Mouse (Mus musculus) spleen, embryonic (tissue): ENCODE results near the gene Cul7.

ENCODE experiments used
- CTCF ChIA-PET: fragments of 350-600 bp; sonication (Branson Sonifier 250); formaldehyde crosslinking; loops from one replicate; lab custom pipeline; 2022; lab: Charles Lee

Gene Cul7

DNA sequence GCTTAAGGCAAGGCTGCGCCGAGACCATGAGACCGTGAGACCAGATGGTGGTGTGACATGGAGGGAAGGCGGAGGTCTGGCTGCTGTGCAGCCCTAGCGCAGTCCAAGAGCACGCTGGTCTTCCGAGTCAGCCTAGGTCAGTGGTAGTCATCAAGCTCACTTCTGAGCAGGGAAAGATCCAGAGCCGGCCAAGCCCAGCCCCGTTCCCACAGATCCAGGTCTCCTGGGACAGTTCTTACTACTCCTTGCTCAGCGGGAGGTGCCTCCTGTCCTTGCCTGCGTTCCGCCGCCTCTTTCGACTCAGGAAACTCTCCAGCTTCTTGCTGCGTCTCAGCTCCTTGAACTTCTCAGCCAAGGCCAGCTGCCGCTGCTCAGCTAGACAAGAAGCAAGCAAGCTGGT lies 17.6 kb downstream of the Cul7 start:
- CTCF ChIA-PET: interaction anchor here (0.6 to 0.9 kb wide), 2 partner anchors 12 to 37 kb away, joined by 5 to 9 read pairs; partner anchors contain the start of gene Ppp2r5d

DNA sequence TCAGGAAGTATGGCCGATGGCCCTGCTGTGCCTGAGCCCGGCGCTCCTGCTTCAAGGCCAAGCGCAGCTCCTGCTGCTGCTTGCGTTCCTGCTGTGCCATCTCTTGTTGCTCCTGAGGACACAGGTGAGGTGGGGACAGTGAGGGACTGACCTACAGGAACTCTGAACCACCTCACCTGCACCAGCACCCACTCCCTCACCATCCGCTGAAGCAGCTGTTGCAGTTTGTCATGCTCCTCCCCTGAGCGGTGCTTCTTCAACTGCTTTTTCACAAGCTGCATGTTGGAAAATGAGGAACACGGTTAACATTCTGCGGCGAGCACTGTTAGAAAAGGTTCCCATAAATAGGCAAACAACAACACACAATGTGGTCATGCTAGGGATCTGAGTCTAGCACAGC lies 19.8 kb downstream of the Cul7 start:
- CTCF ChIA-PET: no interaction called here

DNA sequence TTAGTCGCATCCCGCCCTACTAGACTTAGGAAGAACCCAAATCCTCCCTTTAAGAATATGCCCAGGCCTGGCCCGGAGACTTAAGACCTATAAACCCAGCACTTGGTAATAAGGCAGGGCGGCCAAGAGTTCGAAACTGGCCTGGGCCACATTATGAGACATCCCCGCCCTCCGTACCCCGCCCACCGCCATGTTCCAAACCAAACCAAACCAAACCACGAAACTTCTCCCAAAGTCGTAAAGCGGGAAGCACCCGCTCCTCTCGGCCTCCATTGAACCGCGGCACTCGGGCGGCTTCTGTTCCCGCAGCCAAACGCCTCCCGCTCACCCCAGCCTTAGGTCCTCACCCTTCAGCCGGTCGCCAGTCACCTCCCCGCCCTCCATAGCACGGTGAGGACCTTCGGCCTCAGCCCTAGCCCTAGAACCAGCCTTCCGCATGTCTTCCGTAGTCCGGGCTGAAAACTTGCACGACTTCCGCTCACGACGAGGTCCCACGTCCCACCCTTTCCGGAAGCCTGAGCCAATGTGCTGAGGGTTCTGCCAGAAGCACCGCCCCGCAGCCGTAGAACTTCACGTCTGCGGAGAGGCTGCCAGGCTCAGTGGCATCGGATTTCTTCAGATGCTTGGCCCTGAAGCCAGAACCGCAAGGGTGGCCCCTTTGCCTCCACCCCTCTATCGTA lies 23.9 kb downstream of the Cul7 start, which contains the start of gene Rrp36:
Gene Rrp36 (minus strand): TSS at position 503 of the 680 bp plus-strand sequence.
- CTCF ChIA-PET: interaction anchor here (0.6 kb wide), 1 partner anchor 179 kb away, joined by 3 read pairs; no protein-coding TSS in a partner anchor

DNA sequence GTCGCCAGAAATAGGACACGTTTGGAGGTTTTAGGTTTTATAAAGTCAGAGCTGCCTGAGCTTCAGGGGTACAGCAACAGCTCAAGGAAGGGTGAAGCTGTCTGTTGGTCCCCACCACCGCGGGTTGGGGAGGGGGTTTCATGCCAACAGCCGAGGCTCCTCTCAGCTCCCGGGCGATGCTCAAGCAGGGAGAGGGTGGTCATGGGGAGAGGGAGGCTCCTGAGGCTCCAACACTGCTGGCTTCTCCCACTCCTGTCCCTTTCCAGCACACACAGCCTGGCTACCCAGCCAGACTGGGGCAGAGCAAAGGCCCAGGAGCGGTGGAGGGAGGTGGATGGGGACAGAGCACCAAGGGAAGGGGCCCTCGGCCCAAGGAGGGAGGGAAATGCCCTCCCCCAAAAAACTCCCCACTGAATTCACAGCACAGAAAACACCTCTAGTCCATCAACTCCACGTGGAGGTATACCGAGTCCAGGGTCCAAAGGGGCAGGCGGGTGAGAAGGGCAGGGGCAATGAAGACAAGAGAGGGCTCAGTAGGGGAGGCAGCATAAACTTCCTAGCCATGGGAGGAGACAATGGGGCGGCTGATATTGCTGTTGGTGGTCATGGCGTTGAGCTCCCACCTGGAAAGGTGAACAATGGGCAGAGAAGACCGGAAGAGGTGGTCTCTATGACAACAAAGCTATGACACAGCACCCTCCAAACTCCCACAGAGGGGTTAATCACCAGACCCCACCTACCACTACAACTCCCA lies 24.6 kb downstream of the Cul7 start:
- CTCF ChIA-PET: interaction anchor here (0.6 kb wide), 1 partner anchor 179 kb away, joined by 3 read pairs; no protein-coding TSS in a partner anchor

DNA sequence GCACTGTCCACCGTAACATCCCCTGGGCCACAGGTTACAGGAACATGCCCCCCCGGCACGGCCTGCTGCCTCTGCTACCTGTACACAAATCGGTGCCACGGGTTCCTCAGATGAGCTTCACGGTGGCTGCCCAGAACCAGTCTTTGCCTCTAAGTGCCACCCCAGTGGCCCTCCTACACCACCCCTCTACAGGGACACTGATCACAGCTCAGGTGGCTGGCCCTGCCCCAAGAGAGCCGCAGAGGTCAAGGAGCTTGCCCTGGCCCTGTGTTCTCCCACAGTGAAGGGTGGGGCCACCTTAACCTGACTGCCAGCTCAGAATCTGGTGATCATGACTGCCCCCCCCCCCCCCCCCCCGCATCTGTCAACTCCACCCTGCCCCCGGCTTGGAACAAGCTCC lies 28.3 kb downstream of the Cul7 start, which contains the start of gene Mea1:
Gene Mea1 (plus strand): TSS at position 378 of the 400 bp plus-strand sequence.
- CTCF ChIA-PET: no interaction called here

DNA sequence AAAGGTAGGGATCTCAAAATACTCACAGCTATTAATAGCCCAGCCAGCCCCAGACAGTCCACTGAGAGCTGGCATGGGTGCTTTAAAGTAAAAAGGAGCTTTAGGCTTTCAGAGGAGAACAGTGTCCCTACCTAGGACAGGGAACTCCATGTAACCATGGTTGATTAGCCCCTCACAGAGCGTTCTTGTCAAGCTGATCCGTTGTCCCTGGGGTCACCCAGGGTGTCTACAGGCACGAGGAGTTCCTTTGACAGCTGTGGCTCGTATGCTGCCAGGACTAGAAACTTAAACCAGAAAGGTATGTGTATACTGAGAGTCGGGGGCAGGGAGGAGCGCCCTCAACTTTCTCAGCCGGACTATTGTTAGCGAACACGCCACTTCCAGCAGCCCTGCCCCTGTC lies 28.8 kb downstream of the Cul7 start:
- CTCF ChIA-PET: no interaction called here

DNA sequence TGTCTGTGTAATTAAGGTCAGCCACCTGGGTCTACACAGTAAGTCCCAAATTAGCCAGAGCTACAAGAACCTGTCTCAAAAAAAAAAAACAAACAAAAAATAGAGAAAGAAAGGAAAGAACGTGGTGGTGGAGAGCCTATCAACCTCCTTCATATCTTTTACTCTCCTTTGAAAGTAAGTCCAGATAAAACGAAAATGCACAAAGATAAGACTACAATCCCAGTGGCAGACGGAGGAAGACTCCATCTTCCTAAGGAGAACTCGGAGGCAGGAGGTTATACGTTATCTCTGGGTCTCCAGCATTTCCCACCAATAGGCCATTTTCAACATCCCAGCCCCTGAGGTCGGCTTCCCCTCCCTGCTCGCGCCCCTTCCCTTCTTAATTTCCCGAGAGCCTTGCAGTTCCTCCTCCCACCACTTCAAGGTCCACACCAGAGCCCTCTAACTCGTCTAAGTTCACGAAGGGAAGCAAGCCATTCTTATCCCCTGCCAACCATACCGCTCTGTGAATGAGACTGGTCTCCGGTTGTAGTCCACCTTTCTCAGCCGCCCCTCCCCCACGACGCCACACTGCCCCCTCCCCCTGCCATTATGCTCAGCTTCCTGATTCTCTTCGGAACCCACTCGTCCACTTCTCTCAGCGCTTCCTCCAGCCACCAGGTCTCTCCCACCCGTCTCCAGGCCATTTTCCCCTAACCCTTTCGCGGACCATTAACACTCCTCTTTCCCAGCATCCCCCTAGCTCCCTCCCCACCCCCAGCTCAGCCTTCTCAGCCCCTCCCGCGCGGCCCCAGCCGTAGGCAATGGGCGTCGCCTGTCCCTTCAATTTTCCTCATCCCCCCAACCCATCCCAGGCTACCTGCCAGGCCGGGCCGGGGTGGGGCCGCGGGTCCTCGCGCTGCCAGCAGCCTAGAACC lies 30.0 kb downstream of the Cul7 start:
- CTCF ChIA-PET: interaction anchor here (1.3 kb wide), 1 partner anchor 12 kb away, joined by 9 read pairs; no protein-coding TSS in a partner anchor

DNA sequence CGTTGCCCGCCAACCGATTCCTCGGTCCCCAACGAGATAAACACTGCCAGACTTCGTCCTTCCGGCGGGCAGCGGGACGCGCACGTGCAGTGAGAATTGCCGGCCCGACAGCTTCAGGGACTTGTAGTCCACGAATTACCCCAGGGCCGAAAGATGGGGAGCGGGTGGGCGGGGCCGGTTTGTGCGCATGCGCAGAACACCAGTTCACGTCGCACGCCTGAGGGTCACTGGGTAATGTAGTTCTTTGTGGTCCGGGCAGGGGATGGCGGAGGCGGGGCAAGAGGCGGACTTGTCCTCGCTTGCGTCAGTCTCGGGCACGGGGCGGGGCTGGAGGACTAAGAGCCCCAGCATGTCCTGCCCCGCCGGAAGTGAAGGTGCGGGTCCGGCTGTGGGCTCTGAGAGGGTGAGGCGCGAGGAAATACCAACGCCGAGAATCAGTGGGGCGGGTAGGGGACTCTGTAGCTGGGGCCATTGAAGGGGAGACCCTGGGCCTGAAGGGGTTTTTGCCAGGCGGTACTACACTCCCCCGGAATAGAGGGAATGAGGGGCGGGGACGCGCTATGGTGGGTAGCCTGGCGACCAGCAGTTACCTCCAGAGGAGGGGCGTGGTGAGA lies 30.7 kb downstream of the Cul7 start, which contains the start of gene Klhdc3:
Gene Klhdc3 (minus strand): TSS at position 155 of the 614 bp plus-strand sequence.
- CTCF ChIA-PET: no interaction called here

DNA sequence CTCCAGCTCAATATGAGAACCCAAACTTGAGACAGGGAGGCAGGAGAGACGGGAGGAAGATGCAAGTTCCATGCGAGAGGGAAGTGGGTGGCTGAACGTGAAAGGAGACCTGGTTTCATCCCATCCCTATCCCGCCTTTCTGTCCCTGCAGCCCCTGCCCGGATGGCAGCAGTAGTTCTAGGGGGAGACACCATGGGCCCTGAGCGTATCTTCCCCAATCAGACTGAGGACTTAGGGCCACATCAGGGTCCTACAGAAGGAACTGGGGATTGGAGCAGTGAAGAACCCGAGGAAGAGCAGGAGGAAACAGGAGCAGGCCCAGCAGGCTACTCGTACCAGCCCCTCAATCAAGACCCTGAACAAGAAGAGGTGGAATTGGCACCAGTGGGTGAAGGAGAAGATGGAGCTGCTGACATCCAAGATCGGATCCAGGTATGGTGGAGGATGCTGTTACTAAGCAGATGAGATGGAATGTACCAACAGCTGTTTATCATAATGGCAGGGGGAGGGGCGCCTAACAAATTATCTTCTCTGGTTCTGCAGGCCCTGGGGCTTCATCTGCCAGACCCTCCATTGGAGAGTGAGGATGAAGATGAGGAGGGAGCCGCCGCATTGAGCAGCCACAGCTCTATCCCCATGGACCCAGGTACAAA lies 31.5 kb downstream of the Cul7 start:
- CTCF ChIA-PET: interaction anchor here (0.5 kb wide), 1 partner anchor 527 kb away, joined by 3 read pairs; no protein-coding TSS in a partner anchor

DNA sequence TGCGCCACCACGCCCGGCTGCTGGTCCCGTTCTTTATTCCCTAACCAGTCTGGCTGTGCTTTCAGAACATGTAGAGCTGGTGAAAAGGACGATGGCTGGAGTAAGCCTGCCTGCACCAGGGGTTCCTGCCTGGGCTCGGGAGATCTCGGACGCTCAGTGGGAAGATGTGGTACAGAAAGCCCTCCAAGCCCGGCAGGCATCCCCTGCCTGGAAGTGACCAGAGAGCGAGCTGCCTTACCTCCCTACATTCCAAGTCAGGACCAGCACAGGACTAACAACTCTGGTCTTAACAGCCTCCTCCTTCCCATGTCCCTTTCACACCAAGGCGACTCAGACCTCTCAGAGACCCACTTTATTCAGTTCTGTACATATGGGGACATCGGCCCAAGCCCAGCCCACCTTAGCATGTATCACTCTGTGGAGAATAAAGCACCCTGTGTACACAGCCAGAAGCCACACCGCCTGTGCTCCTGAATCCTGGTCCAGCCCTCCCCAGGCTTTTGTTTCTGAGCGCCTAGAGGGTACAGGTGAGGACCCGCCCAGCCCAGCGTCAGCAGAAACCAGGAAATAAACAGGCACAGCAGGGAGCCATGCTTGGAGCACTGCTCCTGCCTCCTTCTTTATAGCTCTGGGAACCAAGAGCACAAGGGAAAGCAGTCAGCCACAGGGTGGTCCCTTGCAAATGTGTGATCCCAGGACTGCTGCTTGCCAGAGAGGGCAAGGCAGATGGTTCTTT lies 32.7 kb downstream of the Cul7 start:
- CTCF ChIA-PET: no interaction called here

DNA sequence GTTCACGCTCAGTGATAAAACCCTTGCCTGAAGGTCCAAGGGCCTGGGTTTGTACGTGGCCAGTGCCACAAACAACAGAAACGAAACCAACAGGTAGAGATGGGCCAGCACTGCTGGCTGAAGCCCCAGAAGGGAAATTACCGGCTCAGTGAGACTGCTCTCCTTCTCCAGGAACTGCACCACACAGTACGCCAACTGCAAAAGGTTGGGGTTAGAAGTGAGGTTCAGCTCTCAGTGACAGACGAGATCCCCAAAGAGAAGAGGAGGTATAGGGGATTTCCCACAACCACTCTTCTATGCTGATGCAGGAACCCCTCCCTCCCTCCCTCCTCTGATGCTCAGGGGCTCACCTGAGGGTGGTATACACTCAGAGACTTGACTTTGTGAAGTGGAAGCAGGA lies 35.8 kb downstream of the Cul7 start:
- CTCF ChIA-PET: interaction anchor here (1.2 kb wide), 1 partner anchor 19 kb away, joined by 3 read pairs; the partner anchor contains the start of gene Ppp2r5d

DNA sequence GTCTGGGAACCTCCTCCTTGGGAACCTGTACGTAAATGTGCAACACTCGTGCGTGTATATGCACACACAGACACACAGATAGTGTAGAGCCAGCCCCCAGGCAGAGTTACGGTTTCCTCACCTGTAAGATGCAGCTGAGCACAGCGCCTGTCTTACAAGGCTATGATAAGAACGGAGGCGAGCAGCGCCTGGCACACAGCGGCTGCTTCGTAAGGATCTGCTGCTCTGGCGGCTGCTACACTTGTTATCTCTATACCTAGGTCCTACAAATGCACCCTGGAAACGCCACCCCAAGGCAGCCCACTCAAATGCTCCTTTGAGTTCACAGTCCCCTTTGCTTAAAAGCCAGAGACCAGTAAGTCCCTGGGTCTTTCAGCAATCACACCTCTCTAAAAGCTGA lies 40.5 kb downstream of the Cul7 start:
- CTCF ChIA-PET: interaction anchor here (0.6 kb wide), 1 partner anchor 93 kb away, joined by 3 read pairs; no protein-coding TSS in a partner anchor

DNA sequence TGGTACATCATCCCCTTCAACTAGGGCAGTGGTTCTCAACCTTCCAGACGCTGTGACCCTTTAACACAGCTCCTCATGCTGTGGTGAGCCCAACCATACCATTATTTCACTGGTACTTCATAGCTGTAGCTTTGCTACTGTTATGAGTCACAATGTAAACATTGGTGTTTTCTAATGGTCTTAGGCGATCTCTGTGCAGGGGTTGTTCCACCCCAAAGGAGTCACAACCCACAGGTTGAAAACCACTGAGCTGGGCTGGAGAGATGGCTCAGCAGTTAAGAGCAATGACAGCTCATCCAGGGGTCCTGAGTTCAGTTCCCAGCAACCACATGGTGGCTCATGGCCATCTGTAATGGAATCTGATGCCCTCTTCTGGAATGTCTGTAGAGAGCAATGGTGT lies 41.3 kb downstream of the Cul7 start:
- CTCF ChIA-PET: no interaction called here

DNA sequence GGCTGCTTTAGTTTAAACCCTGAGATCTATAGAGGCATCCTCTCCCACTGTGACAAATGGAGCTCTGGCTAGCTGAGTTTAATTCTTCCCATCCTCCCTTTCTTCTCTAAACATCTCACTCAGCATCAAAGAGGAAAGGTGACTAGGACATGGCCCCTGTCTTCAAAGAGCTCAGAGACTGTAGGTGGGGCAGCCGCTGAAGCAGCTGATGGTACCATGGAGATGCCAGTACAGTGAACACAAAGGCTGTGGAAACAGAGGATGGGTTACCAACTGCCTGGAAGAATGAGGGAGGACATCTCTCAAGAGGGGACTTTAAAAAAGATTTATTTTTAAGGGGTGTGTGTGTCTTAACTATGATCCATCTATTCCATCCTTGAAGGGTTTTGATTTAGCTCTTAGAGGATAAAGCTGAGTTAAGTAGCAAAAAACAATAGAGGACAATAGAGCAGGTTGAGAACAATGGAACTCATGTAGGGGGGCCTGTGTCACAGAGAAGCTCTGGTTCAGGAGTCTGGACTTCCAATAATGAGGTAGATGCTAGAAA lies 44.5 kb downstream of the Cul7 start:
- CTCF ChIA-PET: no interaction called here

DNA sequence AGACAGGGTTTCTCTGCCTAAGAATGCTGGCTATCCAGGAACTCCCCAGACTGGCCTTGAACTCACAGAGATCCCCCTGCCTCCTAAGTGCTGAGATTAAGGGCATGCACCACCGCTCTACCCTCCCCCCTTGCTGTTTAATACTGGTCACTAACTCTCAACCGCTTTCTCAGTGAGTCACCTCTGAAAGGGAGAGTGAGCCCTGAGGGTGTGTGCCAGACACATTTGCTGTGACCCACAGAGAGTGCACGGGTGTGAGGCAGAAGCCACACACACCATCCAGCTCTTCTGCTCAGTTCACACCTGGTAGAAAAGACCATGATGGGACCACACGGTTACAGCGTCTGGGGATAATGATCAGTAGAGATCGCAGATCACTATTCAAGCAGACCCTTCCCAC lies 48.4 kb downstream of the Cul7 start:
- CTCF ChIA-PET: no interaction called here

DNA sequence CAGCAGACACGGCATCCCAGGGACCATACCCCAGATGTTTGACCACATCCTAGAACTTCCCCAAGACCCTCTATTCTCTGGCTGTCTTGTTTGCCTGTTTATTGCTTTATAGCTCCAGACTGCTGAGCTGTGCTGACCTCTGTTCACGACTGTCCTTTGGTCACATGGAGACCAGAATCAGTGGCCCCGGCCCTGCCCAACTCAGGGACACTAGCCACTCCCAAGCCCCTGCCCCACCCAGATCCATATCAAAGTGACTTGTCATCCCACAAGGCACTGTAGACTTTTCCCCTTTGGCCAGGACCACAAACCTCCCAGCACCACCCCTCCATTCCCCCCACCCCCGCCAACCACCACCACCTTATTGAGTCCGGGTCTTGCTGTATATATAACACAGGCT lies 49.1 kb downstream of the Cul7 start:
- CTCF ChIA-PET: no interaction called here

DNA sequence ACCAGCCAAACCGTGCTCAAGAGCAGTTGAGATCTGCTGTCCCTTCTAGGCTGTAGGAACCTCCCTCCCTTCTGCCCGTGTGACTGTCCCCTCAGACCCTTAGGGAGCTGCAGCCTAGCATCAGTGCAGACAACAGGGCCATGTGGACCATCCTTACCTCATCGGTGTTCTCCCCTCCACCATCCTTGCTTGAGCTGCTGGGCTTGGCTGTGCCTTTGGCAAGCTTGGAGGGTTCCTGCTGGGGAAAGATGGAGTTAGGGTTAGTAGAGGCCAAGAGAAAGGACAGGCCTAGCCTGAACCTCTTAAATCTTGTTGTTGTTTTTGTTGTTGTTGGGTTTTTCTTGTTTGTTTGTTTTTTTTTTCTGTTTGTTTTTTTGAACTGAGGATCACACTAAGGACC lies 49.8 kb downstream of the Cul7 start:
- CTCF ChIA-PET: no interaction called here

DNA sequence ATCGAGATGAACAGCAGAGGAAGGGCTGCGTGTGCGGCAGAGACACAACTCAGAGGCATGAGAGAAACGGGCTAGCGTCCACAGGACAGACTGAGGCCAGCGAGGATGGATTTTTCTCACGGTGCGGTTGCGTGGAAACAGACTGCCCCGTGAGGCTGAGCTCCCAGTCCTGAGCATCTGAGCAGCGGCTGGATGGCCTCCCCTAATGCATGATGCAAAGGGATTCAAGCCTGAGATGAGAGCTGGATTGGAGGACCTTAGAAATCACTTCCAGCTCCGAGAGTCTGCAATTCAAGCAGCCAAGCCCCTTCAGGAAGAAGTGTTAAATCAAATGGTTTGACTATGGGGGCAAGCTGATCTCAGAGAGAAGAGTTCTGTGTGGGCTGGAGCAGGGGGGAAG lies 51.4 kb downstream of the Cul7 start:
- CTCF ChIA-PET: no interaction called here

DNA sequence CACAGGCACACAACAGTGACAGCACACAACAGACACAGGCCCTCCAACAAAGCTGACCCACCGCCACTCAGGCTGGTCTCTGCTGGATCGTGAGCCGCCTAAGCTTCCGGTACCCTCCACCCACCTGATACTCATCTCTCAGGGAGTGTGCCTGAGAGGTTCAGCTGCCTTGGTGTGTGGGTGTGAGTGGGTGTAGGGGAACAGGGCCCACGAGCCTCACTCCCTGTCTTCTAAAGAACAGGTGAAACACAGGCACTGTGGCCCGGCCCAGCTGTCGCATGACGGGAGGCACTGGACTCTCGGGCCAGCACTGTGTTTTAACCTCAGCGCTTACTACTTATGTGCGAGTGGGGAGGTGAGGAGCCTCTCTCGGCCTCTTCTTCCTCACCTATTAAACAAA lies 52.0 kb downstream of the Cul7 start:
- CTCF ChIA-PET: no interaction called here
